Mouse (Mus musculus): ENCODE data around the gene Kalrn. TPM values are rescaled to one million over a fixed set of nuclear protein-coding genes. Genes with fewer than 3 reads are reported as not detected.

Gene Kalrn
- polyA plus RNA-seq, 1 experiment from 2014 or later, result 43.9 TPM

DNA sequence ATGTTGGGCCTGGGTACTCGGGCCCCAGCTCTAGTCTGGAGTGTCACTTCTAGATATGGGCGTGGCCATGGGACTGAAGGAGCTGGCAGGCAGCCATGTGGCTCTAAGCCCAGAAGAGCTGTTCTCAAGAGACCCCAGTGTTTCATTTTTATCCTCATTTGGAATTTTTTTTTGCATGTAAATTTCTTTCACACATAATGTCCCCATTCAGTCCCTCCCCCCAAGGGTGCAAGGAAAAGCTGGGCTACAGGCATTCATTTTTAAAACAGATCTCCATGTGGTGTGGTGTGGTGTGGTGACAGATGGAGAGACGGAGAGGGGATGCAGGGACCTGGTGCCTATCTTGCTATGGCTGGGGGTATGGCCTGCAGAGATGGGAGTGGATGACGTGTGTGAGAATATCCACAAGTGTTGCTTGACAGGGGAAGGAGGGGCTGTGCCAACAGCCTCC is 569.2 kb downstream of the Kalrn start:
- Histone ChIP-seq H3K4me2 (ENCODE audit: low read length) (peak overlapping the region; percentile 17), H3K9ac (replicated peaks; ENCODE audit: low read depth, low read length) (no peak overlapping the region), H3K27me3 (replicated peaks; ENCODE audit: control insufficient read depth, insufficient read depth, low read length) (no peaks in the 10 kb centered on the region), H3K4me1 (replicated peaks; ENCODE audit: control insufficient read depth, insufficient read depth, low read length) (peaks cover 21% of the 10 kb centered on the region), H3K27ac (ENCODE audit: low read length) (peak overlapping the region; percentile 89), H3K9me3 (ENCODE audit: control insufficient read depth, low read length) (no peaks in the 10 kb centered on the region), H3K36me3 (ENCODE audit: control insufficient read depth, insufficient read depth) (peaks cover 4% of the 10 kb centered on the region), H3K4me3 (replicated peaks; ENCODE audit: low read length) (no peak overlapping the region)
- ATAC-seq, result peak; percentile 94
- 6% methylated on average over 4 of the region's 4 CpGs for WGBS

DNA sequence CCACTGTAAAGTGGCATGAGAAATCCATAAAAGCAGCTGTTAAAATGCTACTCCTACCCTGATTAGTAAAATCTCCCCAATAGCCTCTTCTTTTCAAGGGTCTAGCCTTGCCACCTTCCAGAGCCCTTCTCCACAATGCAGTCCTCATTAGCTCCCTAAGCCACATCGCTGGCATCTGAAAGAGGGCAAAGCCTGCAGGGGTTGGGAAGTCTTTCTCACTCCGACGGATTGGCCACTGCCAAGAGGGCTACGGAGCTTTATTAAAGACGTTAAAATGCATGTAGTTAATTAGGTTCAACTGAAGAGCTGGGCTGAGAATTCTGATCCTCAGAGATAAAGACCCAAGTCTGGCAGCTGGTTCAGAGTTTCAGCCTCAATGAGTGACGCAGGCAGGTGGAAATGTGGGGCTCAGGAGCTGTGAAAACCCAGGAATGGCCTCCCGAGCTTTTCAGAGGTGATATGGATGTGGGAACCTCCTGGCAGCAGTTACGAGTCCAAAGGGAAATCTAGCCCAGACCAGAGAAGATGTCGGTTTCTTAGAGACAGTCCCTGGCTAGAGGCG is 569.7 kb downstream of the Kalrn start:
- Histone ChIP-seq H3K4me2 (ENCODE audit: low read length) (peak overlapping the region; percentile 13; the same call in 1 of the 2 replicates), H3K27me3 (replicated peaks; ENCODE audit: control insufficient read depth, insufficient read depth, low read length) (no peaks in the 10 kb centered on the region), H3K27ac (ENCODE audit: low read length) (peak overlapping the region; percentile 89), H3K9ac (replicated peaks; ENCODE audit: low read depth, low read length) (no peak overlapping the region), H3K4me3 (replicated peaks; ENCODE audit: low read length) (no peak overlapping the region), H3K9me3 (ENCODE audit: control insufficient read depth, low read length) (no peaks in the 10 kb centered on the region), H3K4me1 (replicated peaks; ENCODE audit: control insufficient read depth, insufficient read depth, low read length) (peaks cover 21% of the 10 kb centered on the region), H3K36me3 (ENCODE audit: control insufficient read depth, insufficient read depth) (peaks cover 4% of the 10 kb centered on the region)
- ATAC-seq, result peak; percentile 65
- 8% methylated on average over 10 of the region's 10 CpGs for WGBS

DNA sequence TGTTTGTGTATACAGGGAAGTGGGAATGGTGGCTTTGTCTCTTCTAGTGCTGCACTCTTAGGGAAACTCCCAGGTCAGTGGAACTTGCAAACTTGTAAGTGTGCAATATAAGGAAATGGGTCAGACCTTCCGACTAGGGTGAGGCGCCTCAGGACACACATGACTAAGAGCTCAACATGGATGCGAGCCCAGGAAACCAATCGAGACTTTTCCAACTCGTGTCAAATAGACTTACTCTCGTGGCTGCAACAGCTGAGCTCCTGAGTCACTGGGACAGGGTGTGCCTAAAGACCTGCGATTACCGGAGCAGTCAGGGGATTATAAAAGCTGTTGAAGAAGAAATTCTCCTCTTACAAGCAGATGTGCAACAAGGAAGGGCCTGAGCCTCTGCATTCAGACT is 572.6 kb downstream of the Kalrn start:
- Histone ChIP-seq H3K4me3 (replicated peaks; ENCODE audit: low read length) (no peak overlapping the region), H3K4me1 (replicated peaks; ENCODE audit: control insufficient read depth, insufficient read depth, low read length) (peaks cover 21% of the 10 kb centered on the region), H3K9me3 (ENCODE audit: control insufficient read depth, low read length) (no peaks in the 10 kb centered on the region), H3K27ac (ENCODE audit: low read length) (no peak overlapping the region), H3K9ac (replicated peaks; ENCODE audit: low read depth, low read length) (no peak overlapping the region), H3K36me3 (ENCODE audit: control insufficient read depth, insufficient read depth) (no peaks in the 10 kb centered on the region), H3K4me2 (ENCODE audit: low read length) (no peak overlapping the region), H3K27me3 (replicated peaks; ENCODE audit: control insufficient read depth, insufficient read depth, low read length) (no peaks in the 10 kb centered on the region)
- WGBS, result 82% methylated on average over 8 of the region's 8 CpGs
- no peak for ATAC-seq

DNA sequence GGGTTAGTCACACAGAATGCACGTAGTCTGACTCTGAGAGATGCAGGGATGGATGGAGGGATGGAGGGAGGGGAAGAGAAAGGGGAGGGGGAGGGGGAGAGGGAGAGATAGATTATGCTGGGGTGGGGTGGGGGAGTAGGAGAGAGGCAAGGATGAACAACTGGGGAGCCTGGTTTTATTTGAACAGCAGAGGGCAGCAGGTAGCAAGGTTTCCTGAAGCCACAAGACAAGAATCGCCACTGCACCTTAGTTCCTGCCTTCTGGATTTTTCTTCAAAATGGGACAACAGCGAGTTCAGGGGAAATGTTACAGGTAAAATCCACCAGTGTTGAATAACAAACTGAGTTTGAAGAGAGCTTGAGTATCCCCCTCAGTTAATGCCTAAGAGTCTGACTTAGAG is 573.9 kb downstream of the Kalrn start:
- Histone ChIP-seq H3K27ac (ENCODE audit: low read length) (no peak overlapping the region), H3K9me3 (ENCODE audit: control insufficient read depth, low read length) (no peaks in the 10 kb centered on the region), H3K4me2 (ENCODE audit: low read length) (no peak overlapping the region), H3K4me3 (replicated peaks; ENCODE audit: low read length) (no peak overlapping the region), H3K36me3 (ENCODE audit: control insufficient read depth, insufficient read depth) (no peaks in the 10 kb centered on the region), H3K9ac (replicated peaks; ENCODE audit: low read depth, low read length) (no peak overlapping the region), H3K27me3 (replicated peaks; ENCODE audit: control insufficient read depth, insufficient read depth, low read length) (no peaks in the 10 kb centered on the region), H3K4me1 (replicated peaks; ENCODE audit: control insufficient read depth, insufficient read depth, low read length) (peaks cover 11% of the 10 kb centered on the region)
- ATAC-seq, result no peak
- 31% methylated on average over 3 of the region's 3 CpGs for WGBS

DNA sequence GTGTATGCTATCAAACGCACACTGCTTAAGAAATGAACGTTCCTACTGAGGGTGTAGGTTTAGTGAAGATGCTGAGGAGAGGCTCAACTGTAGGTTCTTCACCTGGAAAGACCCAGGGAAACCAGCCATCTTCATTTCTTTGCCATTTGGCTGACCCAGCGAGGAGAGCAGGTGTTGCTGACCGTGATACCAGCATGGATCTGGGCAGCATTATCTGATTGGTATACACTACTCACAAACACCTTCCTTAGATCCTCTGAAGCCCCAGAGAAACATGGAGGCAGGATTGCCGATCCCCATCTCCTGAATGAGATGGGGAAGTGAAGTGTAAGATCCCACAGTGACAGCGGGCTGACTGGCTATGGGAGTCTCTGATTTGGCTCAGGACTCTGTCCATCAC is 575.3 kb downstream of the Kalrn start:
- no peak for ATAC-seq
- Histone ChIP-seq H3K9ac (replicated peaks; ENCODE audit: low read depth, low read length) (no peak overlapping the region), H3K4me3 (replicated peaks; ENCODE audit: low read length) (no peak overlapping the region), H3K4me1 (replicated peaks; ENCODE audit: control insufficient read depth, insufficient read depth, low read length) (no peaks in the 10 kb centered on the region), H3K4me2 (ENCODE audit: low read length) (no peak overlapping the region), H3K36me3 (ENCODE audit: control insufficient read depth, insufficient read depth) (no peaks in the 10 kb centered on the region), H3K9me3 (ENCODE audit: control insufficient read depth, low read length) (no peaks in the 10 kb centered on the region), H3K27ac (ENCODE audit: low read length) (no peak overlapping the region), H3K27me3 (replicated peaks; ENCODE audit: control insufficient read depth, insufficient read depth, low read length) (no peaks in the 10 kb centered on the region)
- WGBS, result 86% methylated on average over 6 of the region's 6 CpGs

DNA sequence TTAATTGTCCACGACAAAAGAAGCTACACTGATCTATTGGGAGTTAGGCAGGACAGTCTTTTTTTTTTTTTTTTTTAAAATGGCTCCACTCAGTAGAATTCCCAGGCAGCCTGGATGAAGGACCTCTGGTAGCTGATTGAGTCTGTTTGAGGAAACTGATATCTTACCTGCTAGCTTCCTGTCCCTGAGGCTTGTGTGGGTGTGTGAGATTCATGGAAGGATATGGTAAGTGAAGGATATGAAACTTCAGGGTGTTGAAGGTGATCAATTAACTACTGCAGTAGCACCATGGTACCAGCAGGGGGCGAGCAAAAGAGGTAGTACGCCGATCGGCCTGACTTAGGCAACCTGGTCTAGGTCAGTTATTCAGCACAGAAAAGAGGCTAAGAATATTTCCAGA is 577.3 kb downstream of the Kalrn start:
- H3K36me3 ChIP-seq (ENCODE audit: control insufficient read depth, insufficient read depth), result peaks cover 3% of the 10 kb centered on the region; the same call in 1 of the 2 replicates
- no peaks in the 10 kb centered on the region for H3K4me1 ChIP-seq (replicated peaks; ENCODE audit: control insufficient read depth, insufficient read depth, low read length)
- H3K4me2 ChIP-seq (ENCODE audit: low read length), result no peak overlapping the region
- H3K9me3 ChIP-seq (ENCODE audit: control insufficient read depth, low read length), result no peaks in the 10 kb centered on the region
- no peak overlapping the region for H3K4me3 ChIP-seq (replicated peaks; ENCODE audit: low read length)
- no peak for ATAC-seq
- no peaks in the 10 kb centered on the region for H3K27me3 ChIP-seq (replicated peaks; ENCODE audit: control insufficient read depth, insufficient read depth, low read length)
- 5% methylated on average over 5 of the region's 5 CpGs for WGBS
- no peak overlapping the region for H3K27ac ChIP-seq (ENCODE audit: low read length)
- H3K9ac ChIP-seq (replicated peaks; ENCODE audit: low read depth, low read length), result no peak overlapping the region

DNA sequence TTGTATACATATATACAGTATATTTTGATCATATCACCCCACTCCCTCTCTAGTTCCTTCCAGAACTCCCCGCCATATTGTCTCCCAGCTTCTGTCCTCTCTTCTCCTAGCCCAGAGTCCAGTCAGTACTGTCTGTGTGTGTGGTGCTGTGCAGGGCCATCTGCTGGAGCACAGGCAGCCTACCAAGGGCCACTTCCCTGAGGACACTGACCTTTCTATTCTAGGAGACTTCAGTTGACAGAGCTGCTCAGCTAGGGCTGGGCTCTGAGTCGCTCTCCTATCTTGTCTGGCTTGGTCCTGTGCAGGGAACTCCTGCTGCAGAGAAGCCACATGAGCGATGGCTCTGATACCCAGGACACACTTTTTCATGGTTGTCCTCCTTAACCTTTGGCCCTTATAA is 577.8 kb downstream of the Kalrn start:
- Histone ChIP-seq H3K4me1 (replicated peaks; ENCODE audit: control insufficient read depth, insufficient read depth, low read length) (no peaks in the 10 kb centered on the region), H3K4me2 (ENCODE audit: low read length) (no peak overlapping the region), H3K4me3 (replicated peaks; ENCODE audit: low read length) (no peak overlapping the region), H3K27ac (ENCODE audit: low read length) (no peak overlapping the region), H3K27me3 (replicated peaks; ENCODE audit: control insufficient read depth, insufficient read depth, low read length) (no peaks in the 10 kb centered on the region), H3K9me3 (ENCODE audit: control insufficient read depth, low read length) (no peaks in the 10 kb centered on the region), H3K9ac (replicated peaks; ENCODE audit: low read depth, low read length) (no peak overlapping the region), H3K36me3 (ENCODE audit: control insufficient read depth, insufficient read depth) (peaks cover 3% of the 10 kb centered on the region; the same call in 1 of the 2 replicates)
- 84% methylated on average over 3 of the region's 3 CpGs for WGBS
- no peak for ATAC-seq

DNA sequence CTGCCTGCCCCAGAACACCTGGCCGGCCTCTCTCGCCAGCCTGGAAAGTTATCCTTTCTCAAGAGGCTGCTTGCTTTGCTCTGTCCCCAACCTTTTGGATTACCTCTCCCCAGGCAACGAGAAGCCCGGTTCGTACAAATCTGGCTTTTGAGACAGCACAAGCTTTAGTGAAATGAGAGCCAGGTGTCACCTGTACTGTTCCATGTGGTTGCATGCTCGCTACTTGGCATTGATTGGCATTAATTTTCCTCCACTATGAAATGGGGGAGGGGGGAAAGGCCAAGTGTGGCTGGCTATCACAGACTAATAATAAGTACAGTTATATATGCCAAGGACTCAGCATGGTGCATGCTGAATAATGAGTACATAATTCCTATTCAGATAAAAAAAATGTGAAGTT is 579.0 kb downstream of the Kalrn start:
- H3K4me3 ChIP-seq (replicated peaks; ENCODE audit: low read length), result no peak overlapping the region
- H3K27ac ChIP-seq (ENCODE audit: low read length), result no peak overlapping the region
- no peak overlapping the region for H3K4me2 ChIP-seq (ENCODE audit: low read length)
- WGBS, result 65% methylated on average over 6 of the region's 6 CpGs
- no peak for ATAC-seq
- H3K9ac ChIP-seq (replicated peaks; ENCODE audit: low read depth, low read length), result no peak overlapping the region
- no peaks in the 10 kb centered on the region for H3K4me1 ChIP-seq (replicated peaks; ENCODE audit: control insufficient read depth, insufficient read depth, low read length)
- no peaks in the 10 kb centered on the region for H3K9me3 ChIP-seq (ENCODE audit: control insufficient read depth, low read length)
- no peaks in the 10 kb centered on the region for H3K27me3 ChIP-seq (replicated peaks; ENCODE audit: control insufficient read depth, insufficient read depth, low read length)
- H3K36me3 ChIP-seq (ENCODE audit: control insufficient read depth, insufficient read depth), result peaks cover 3% of the 10 kb centered on the region; the same call in 1 of the 2 replicates

DNA sequence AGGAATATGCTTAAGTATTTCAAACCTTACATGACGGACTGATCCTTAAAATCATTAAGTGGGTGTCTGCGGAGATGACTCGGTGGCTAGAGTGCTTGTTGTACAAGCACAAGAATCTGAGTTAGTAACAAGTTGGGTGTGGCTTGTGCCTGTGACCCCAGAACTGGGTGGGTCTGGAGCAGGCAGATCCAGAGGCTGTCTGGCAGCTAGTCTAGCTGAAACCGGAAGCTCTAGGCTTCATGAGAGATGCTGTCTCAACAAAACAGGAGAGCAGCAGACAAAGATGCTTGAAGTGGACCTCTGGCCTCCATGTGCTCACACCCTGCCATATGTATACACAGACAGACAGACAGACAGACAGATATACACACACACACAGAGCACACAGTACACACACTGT is 582.6 kb downstream of the Kalrn start:
- 91% methylated on average over 4 of the region's 4 CpGs for WGBS
- ATAC-seq, result no peak
- H3K4me3 ChIP-seq (replicated peaks; ENCODE audit: low read length), result no peak overlapping the region

DNA sequence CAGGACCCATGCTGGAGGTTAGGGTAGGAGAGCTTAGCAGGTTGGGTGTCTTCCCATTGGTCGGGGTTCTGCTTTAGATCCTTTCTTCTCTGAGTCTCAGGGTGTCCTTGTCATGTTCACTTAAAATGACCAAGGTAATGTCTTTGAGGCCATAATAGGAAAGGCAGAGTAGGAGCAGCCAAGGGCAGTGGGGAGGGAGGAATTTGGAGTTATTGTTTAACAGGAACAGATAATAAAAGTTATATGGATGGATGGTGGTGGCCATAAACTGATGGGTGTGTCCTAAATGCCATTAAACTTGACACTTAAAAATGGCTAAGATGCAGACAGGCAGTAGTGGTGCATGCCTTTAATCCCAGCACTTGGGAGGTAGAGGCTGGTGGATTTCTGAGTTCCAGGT is 584.2 kb downstream of the Kalrn start:
- WGBS, result 90% methylated on average over 1 of the region's 1 CpGs
- Histone ChIP-seq H3K36me3 (ENCODE audit: control insufficient read depth, insufficient read depth) (peaks cover 3% of the 10 kb centered on the region; the same call in 1 of the 2 replicates), H3K4me1 (replicated peaks; ENCODE audit: control insufficient read depth, insufficient read depth, low read length) (no peaks in the 10 kb centered on the region), H3K4me2 (ENCODE audit: low read length) (no peak overlapping the region), H3K4me3 (replicated peaks; ENCODE audit: low read length) (no peak overlapping the region), H3K9ac (replicated peaks; ENCODE audit: low read depth, low read length) (no peak overlapping the region), H3K27ac (ENCODE audit: low read length) (no peak overlapping the region), H3K27me3 (replicated peaks; ENCODE audit: control insufficient read depth, insufficient read depth, low read length) (no peaks in the 10 kb centered on the region), H3K9me3 (ENCODE audit: control insufficient read depth, low read length) (no peaks in the 10 kb centered on the region)
- no peak for ATAC-seq

More for the DNA sequence above, 582.6 kb downstream of the Kalrn start:
- H3K36me3 ChIP-seq (ENCODE audit: control insufficient read depth, insufficient read depth), result peaks cover 3% of the 10 kb centered on the region; the same call in 1 of the 2 replicates
- no peak overlapping the region for H3K9ac ChIP-seq (replicated peaks; ENCODE audit: low read depth, low read length)
- no peaks in the 10 kb centered on the region for H3K27me3 ChIP-seq (replicated peaks; ENCODE audit: control insufficient read depth, insufficient read depth, low read length)
- no peak overlapping the region for H3K27ac ChIP-seq (ENCODE audit: low read length)
- no peaks in the 10 kb centered on the region for H3K4me1 ChIP-seq (replicated peaks; ENCODE audit: control insufficient read depth, insufficient read depth, low read length)
- H3K4me2 ChIP-seq (ENCODE audit: low read length), result no peak overlapping the region
- H3K9me3 ChIP-seq (ENCODE audit: control insufficient read depth, low read length), result no peaks in the 10 kb centered on the region
